Comparison of ENCODE assay signal across 12 mouse cellular contexts in genomic region chr1:14413826-14414445, GRCm38 (mm10).
"Had no signal": no experiment of that assay in that cellular context is flagged by ENCODE, and none has a peak within 500 bp of the region (broad histone marks: within the 10 kb centered on the region; RNA-seq: fewer than 3 reads in every experiment).

No protein-coding gene starts in this region.

- H3K27ac ChIP-seq: limb, embryonic 12.5 days; liver, embryonic 13.5 days; lung, embryonic 15.5 days; stomach, postnatal 0 days had no signal

- H3K36me3 ChIP-seq: limb, embryonic 12.5 days; liver, embryonic 13.5 days; lung, embryonic 15.5 days had no signal

- H3K4me3 ChIP-seq: limb, embryonic 12.5 days; liver, embryonic 13.5 days; lung, embryonic 15.5 days had no signal

- H3K9me3 ChIP-seq: limb, embryonic 12.5 days; liver, embryonic 13.5 days; lung, embryonic 15.5 days had no signal

- DNase-seq: kidney, adult 8-10 months; kidney, postnatal 25 days; liver; liver, embryonic 13.5 days; liver, postnatal 0 days; lung, postnatal 36 days; thymus, adult 2 months; thymus, postnatal 25 days had no signal

- ATAC-seq: intestine, embryonic 16.5 days; liver, postnatal 0 days had no signal

- H3K9ac ChIP-seq: limb, embryonic 12.5 days; liver, embryonic 13.5 days; liver, postnatal 0 days; lung, embryonic 15.5 days had no signal

- H3K4me2 ChIP-seq: limb, embryonic 12.5 days; liver, embryonic 13.5 days; lung, embryonic 15.5 days had no signal

- H3K4me1 ChIP-seq: limb, embryonic 12.5 days; liver, embryonic 13.5 days; lung, embryonic 15.5 days had no signal

- H3K27me3 ChIP-seq: limb, embryonic 12.5 days; liver, embryonic 13.5 days; lung, embryonic 15.5 days had no signal
